Comparison of ENCODE assay signal across 11 mouse cellular contexts in genomic region chr9:64016092-64016491, GRCm38 (mm10). TPM values are rescaled to one million over a fixed set of nuclear protein-coding genes. Genes with fewer than 3 reads are reported as not detected.
DNase-seq lines count a peak whose midpoint lies in the region; ATAC-seq and TF ChIP-seq lines count a peak whose summit lies in the region.
"Had no signal": no experiment of that assay in that cellular context is flagged by ENCODE, and none has a peak within 500 bp of the region (broad histone marks: within the 10 kb centered on the region; RNA-seq: fewer than 3 reads in every experiment).

No protein-coding gene starts in this region.

- no peak for TF ChIP-seq CTCF in midbrain, postnatal 0 days (IDR thresholded peaks at IDR 0.05)

- peak overlapping the region; percentile 83 for H3K4me3 ChIP-seq in heart, embryonic 15.5 days
- no peak overlapping the region for H3K4me3 ChIP-seq in midbrain, embryonic 11.5 days (ENCODE audit: low read depth, low read length)
- no peak overlapping the region for H3K4me3 ChIP-seq in midbrain, postnatal 0 days (ENCODE audit: low read depth, low read length)
- peak overlapping the region; percentile 94 for H3K4me3 ChIP-seq in limb, embryonic 10.5 days
- no peak overlapping the region for H3K4me3 ChIP-seq in stomach, embryonic 15.5 days (replicated peaks)

- H3K36me3 ChIP-seq in heart, embryonic 15.5 days, result peaks cover 21% of the 10 kb centered on the region
- H3K36me3 ChIP-seq in midbrain, embryonic 11.5 days (ENCODE audit: control insufficient read depth, insufficient read depth, low read length), result peaks cover 14% of the 10 kb centered on the region; the same call in 1 of the 2 replicates
- H3K36me3 ChIP-seq in midbrain, postnatal 0 days (ENCODE audit: insufficient read depth, low read length), result no peaks in the 10 kb centered on the region
- peaks cover 65% of the 10 kb centered on the region for H3K36me3 ChIP-seq in limb, embryonic 10.5 days
- H3K36me3 ChIP-seq in stomach, embryonic 15.5 days, result peaks cover 21% of the 10 kb centered on the region

- peak overlapping the region; percentile 84 for H3K4me2 ChIP-seq in heart, embryonic 15.5 days
- 0 out of 2 replicates have a peak overlapping the region, but pooled peaks have one; percentile 99 for H3K4me2 ChIP-seq in midbrain, embryonic 11.5 days
- no peak overlapping the region for H3K4me2 ChIP-seq in midbrain, postnatal 0 days (ENCODE audit: low read depth, low read length, poor library complexity, severe bottlenecking)
- peak overlapping the region; percentile 95; the same call in 1 of the 2 replicates for H3K4me2 ChIP-seq in stomach, embryonic 15.5 days

- no peaks in the 10 kb centered on the region for H3K27me3 ChIP-seq in heart, embryonic 15.5 days
- peaks cover 2% of the 10 kb centered on the region for H3K27me3 ChIP-seq in midbrain, embryonic 11.5 days (ENCODE audit: control insufficient read depth, insufficient read depth, low read length)
- peaks cover 32% of the 10 kb centered on the region for H3K27me3 ChIP-seq in midbrain, postnatal 0 days (ENCODE audit: insufficient read depth, low read length)
- H3K27me3 ChIP-seq in limb, embryonic 10.5 days (ENCODE audit: low read depth, poor library complexity, severe bottlenecking), result no peaks in the 10 kb centered on the region
- H3K27me3 ChIP-seq in stomach, embryonic 15.5 days (replicated peaks), result no peaks in the 10 kb centered on the region
- H3K27me3 ChIP-seq: CH12.LX had no signal

- no peaks in the 10 kb centered on the region for H3K9me3 ChIP-seq in heart, embryonic 15.5 days (replicated peaks)
- H3K9me3 ChIP-seq in midbrain, embryonic 11.5 days (ENCODE audit: control insufficient read depth, low read length), result peaks cover 6% of the 10 kb centered on the region
- no peaks in the 10 kb centered on the region for H3K9me3 ChIP-seq in midbrain, postnatal 0 days (ENCODE audit: low read length)
- peaks cover 8% of the 10 kb centered on the region; the same call in 1 of the 2 replicates for H3K9me3 ChIP-seq in limb, embryonic 10.5 days (replicated peaks)
- no peaks in the 10 kb centered on the region for H3K9me3 ChIP-seq in stomach, embryonic 15.5 days

- peaks cover 58% of the 10 kb centered on the region for H3K4me1 ChIP-seq in heart, embryonic 15.5 days (replicated peaks)
- peaks cover 43% of the 10 kb centered on the region for H3K4me1 ChIP-seq in midbrain, embryonic 11.5 days (ENCODE audit: control insufficient read depth, insufficient read depth, low read length)
- H3K4me1 ChIP-seq in midbrain, postnatal 0 days (ENCODE audit: insufficient read depth, low read length), result 0 out of 2 replicates have a peak, but pooled peaks cover 6% of the 10 kb centered on the region
- H3K4me1 ChIP-seq in limb, embryonic 10.5 days, result peaks cover 56% of the 10 kb centered on the region
- H3K4me1 ChIP-seq in stomach, embryonic 15.5 days, result peaks cover 42% of the 10 kb centered on the region

- peak overlapping the region; percentile 95 for H3K27ac ChIP-seq in heart, embryonic 15.5 days
- no peak overlapping the region for H3K27ac ChIP-seq in midbrain, embryonic 11.5 days (ENCODE audit: low read depth, low read length)
- H3K27ac ChIP-seq in midbrain, postnatal 0 days (ENCODE audit: low read depth, low read length), result no peak overlapping the region
- peak overlapping the region; percentile 99; the same call in 1 of the 2 replicates for H3K27ac ChIP-seq in limb, embryonic 10.5 days
- H3K27ac ChIP-seq in stomach, embryonic 15.5 days, result no peak overlapping the region

- WGBS in heart, embryonic 15.5 days, result 38% methylated on average over 7 of the region's 7 CpGs
- 33% methylated on average over 7 of the region's 7 CpGs for WGBS in midbrain, embryonic 11.5 days
- 34% methylated on average over 7 of the region's 7 CpGs for WGBS in midbrain, postnatal 0 days
- WGBS in limb, embryonic 10.5 days, result 65% methylated on average over 7 of the region's 7 CpGs
- 55% methylated on average over 7 of the region's 7 CpGs for WGBS in stomach, embryonic 15.5 days

- DNase-seq in heart, postnatal 4 days, result no peak
- no peak for DNase-seq in midbrain, embryonic 11.5 days (ENCODE audit: low spot score, missing footprints)
- no peak for DNase-seq in midbrain, postnatal 0 days (ENCODE audit: low spot score)
- no peak for DNase-seq in limb, embryonic 10.5 days (ENCODE audit: low spot score)
- DNase-seq in thymus, postnatal 0 days (ENCODE audit: low spot score), result no peak
- no peak for DNase-seq in layer of hippocampus, postnatal 25 days (ENCODE audit: extremely low spot score in 1 of 2, low spot score in 1 of 2)
- DNase-seq: kidney, adult 9 months; thymus, postnatal 4 days had no signal

- H3K9ac ChIP-seq in heart, embryonic 15.5 days, result peak overlapping the region; percentile 96
- H3K9ac ChIP-seq in midbrain, embryonic 11.5 days (ENCODE audit: low read length), result no peak overlapping the region
- no peak overlapping the region for H3K9ac ChIP-seq in midbrain, postnatal 0 days (replicated peaks; ENCODE audit: low read length, poor library complexity, severe bottlenecking)
- H3K9ac ChIP-seq in stomach, embryonic 15.5 days, result no peak overlapping the region

- no peak for ATAC-seq in heart, embryonic 15.5 days (replicated peaks; ENCODE audit: insufficient number of reproducible peaks, insufficient read depth, low FRiP score, low read depth)
- ATAC-seq in midbrain, embryonic 11.5 days (ENCODE audit: low FRiP score), result no peak
- no peak for ATAC-seq in midbrain, postnatal 0 days (ENCODE audit: low FRiP score)
- no peak for ATAC-seq in stomach, embryonic 15.5 days (ENCODE audit: insufficient read depth, low FRiP score, low read depth)

RNA-seq across cellular contexts. Expression of gene Smad6, which starts 5.8 kb away (rescaled TPM):
- 16.4 and 19.8 TPM in 2 replicates for polyA plus RNA-seq in heart, embryonic 15.5 days (2015; fragmentation: Nextera tagmentation; extraction: Ambion mirVana)
- 10 to 100 TPM; 18.5 to 20.1 TPM for total RNA-seq in heart, postnatal 4 days (2021)
- 3.9 and 4.0 TPM in 2 replicates for polyA plus RNA-seq in midbrain, embryonic 11.5 days (2014; fragmentation: Nextera tagmentation; extraction: Ambion mirVana)
- 10.4 and 12.7 TPM in 2 replicates for total RNA-seq in midbrain, postnatal 0 days (2014; rRNA removed)
- polyA plus RNA-seq in midbrain, postnatal 0 days (2015; fragmentation: Nextera tagmentation; extraction: Ambion mirVana), result 0.97 and 1.2 TPM in 2 replicates
- 10.9 and 11.4 TPM in 2 replicates for polyA plus RNA-seq in limb, embryonic 10.5 days (2016; fragmentation: Nextera tagmentation; extraction: Ambion mirVana)
- polyA plus RNA-seq in stomach, embryonic 15.5 days (2015; fragmentation: Nextera tagmentation; extraction: Ambion mirVana), result 10.0 and 10.8 TPM in 2 replicates
- polyA plus RNA-seq in thymus, postnatal 0 days (2015; fragmentation: Nextera tagmentation; extraction: Ambion mirVana), result 0.96 and 1.4 TPM in 2 replicates
- 1 to 10 TPM; 1.8 to 2.2 TPM for total RNA-seq in layer of hippocampus, postnatal 25 days (2021)
- total RNA-seq: CH12.LX had no signal

Comparison
In these comparisons a context has a peak if more than half of its experiments do, and no peak if none do; other contexts are left out.
1. H3K27ac ChIP-seq: peak in heart, embryonic 15.5 days (single experiment) and limb, embryonic 10.5 days (single experiment); none in midbrain, embryonic 11.5 days (single experiment), midbrain, postnatal 0 days (single experiment) and stomach, embryonic 15.5 days (single experiment).
2. H3K4me3 ChIP-seq: peak in heart, embryonic 15.5 days (single experiment) and limb, embryonic 10.5 days (single experiment); none in midbrain, embryonic 11.5 days (single experiment), midbrain, postnatal 0 days (single experiment) and stomach, embryonic 15.5 days (single experiment).